Mouse (Mus musculus) limb, embryonic 13.5 days (tissue): Measurements from ENCODE around the gene Rpl37a. TPM values are rescaled to one million over a fixed set of nuclear protein-coding genes. Genes with fewer than 3 reads are reported as not detected.

Experiments
- ATAC-seq: fragments of 200-750 bp; cut with Nextera tagmentation; 2 replicates; pipeline ENCODE4 v1.8.0; 2017; ENCODE audit warnings: low read depth, moderate number of reproducible peaks, moderate TSS enrichment; ENCODE audit not compliant: low FRiP score
- H3K27ac ChIP-seq: fragments of 300-500 bp; sonication (generic); 2 replicates; pipeline ENCODE4 v1.5.1; 2015; ENCODE audit warnings: inconsistent platforms, mild to moderate bottlenecking, moderate library complexity
- H3K27me3 ChIP-seq: fragments of 300-500 bp; sonication (generic); 2 replicates; pipeline ENCODE4 v1.6.1; 2015; ENCODE audit warnings: mild to moderate bottlenecking, inconsistent platforms
- H3K36me3 ChIP-seq: fragments of 300-500 bp; sonication (generic); 2 replicates; pipeline ENCODE4 v1.6.1; 2015; ENCODE audit warnings: inconsistent platforms, mild to moderate bottlenecking, moderate library complexity
- H3K4me1 ChIP-seq: fragments of 300-500 bp; sonication (generic); 2 replicates; pipeline ENCODE4 v1.6.1; 2015; ENCODE audit warnings: inconsistent platforms
- H3K4me2 ChIP-seq: fragments of 300-500 bp; sonication (generic); replicated peaks from 2 replicates; pipeline ENCODE4 v1.6.1; 2015; ENCODE audit warnings: inconsistent platforms, mild to moderate bottlenecking, moderate library complexity
- H3K4me3 ChIP-seq: fragments of 300-500 bp; sonication (generic); 2 replicates; pipeline ENCODE4 v1.5.1; 2015; ENCODE audit warnings: moderate library complexity, mild to moderate bottlenecking, inconsistent platforms
- H3K9ac ChIP-seq: fragments of 300-500 bp; sonication (generic); 2 replicates; pipeline ENCODE4 v1.6.1; 2015; ENCODE audit warnings: mild to moderate bottlenecking, inconsistent platforms
- H3K9me3 ChIP-seq: fragments of 300-500 bp; sonication (generic); 2 replicates; pipeline ENCODE4 v1.6.1; 2016; ENCODE audit warnings: inconsistent platforms
- WGBS: fragments of 180-500 bp; shearing (Covaris S2); methylation state at CpG from one replicate; pipeline ENCODE4 v1.1.7; 2015; 5-methylcytosine and 5-hydroxymethylcytosine counted together
- polyA plus RNA-seq: library from polyadenylated mRNA; unstranded; fragments of >200 nt; fragmentation: Nextera tagmentation; extraction: Ambion mirVana; gene quantifications from 2 replicates; pipeline ENCODE4 v1.2.1, GENCODE M21; 2015

The Rpl37a gene
- polyA plus RNA-seq, 1 experiment from 2014 or later, result 1,730 TPM

- no peak overlapping the region for H3K4me3 ChIP-seq
- H3K36me3 ChIP-seq, result no peaks in the 10 kb centered on the region
- no peak overlapping the region for H3K9ac ChIP-seq
- no peaks in the 10 kb centered on the region for H3K9me3 ChIP-seq
- H3K27ac ChIP-seq, result no peak overlapping the region
- no peaks in the 10 kb centered on the region for H3K27me3 ChIP-seq
- WGBS, result 86% methylated on average over 5 of the region's 5 CpGs
- H3K4me1 ChIP-seq, result peaks cover 31% of the 10 kb centered on the region
- no peak overlapping the region for H3K4me2 ChIP-seq
- ATAC-seq, result no peak
Observed at GRCm38 (mm10) chr1:72741406-72741805, 30.3 kb downstream of the Rpl37a start.

- peak overlapping the region; percentile 16; the same call in 1 of the 2 replicates for H3K27ac ChIP-seq
- no peak; the same call in 1 of the 2 replicates for ATAC-seq
Observed at GRCm38 (mm10) chr1:72744816-72745506, 33.9 kb downstream of the Rpl37a start.

GRCm38 (mm10) chr1:72746382-72746781 is 35.3 kb downstream of the Rpl37a start:
- 77% methylated on average over 7 of the region's 7 CpGs for WGBS
- Histone ChIP-seq H3K27ac (no peak overlapping the region), H3K9ac (no peak overlapping the region), H3K4me1 (peaks cover 12% of the 10 kb centered on the region), H3K4me3 (no peak overlapping the region), H3K9me3 (no peaks in the 10 kb centered on the region), H3K27me3 (no peaks in the 10 kb centered on the region), H3K4me2 (no peak overlapping the region), H3K36me3 (no peaks in the 10 kb centered on the region)
- no peak; the same call in 1 of the 2 replicates for ATAC-seq

More at GRCm38 (mm10) chr1:72744816-72745506, 33.9 kb downstream of the Rpl37a start:
- Histone ChIP-seq H3K36me3 (no peaks in the 10 kb centered on the region), H3K9me3 (no peaks in the 10 kb centered on the region), H3K4me3 (no peak overlapping the region), H3K4me2 (no peak overlapping the region), H3K9ac (no peak overlapping the region), H3K27me3 (no peaks in the 10 kb centered on the region), H3K4me1 (peaks cover 9% of the 10 kb centered on the region)
- WGBS, result 57% methylated on average over 8 of the region's 8 CpGs

GRCm38 (mm10) chr1:72751371-72751781 is 40.3 kb downstream of the Rpl37a start:
- Histone ChIP-seq H3K9me3 (no peaks in the 10 kb centered on the region), H3K4me2 (no peak overlapping the region), H3K4me3 (no peak overlapping the region), H3K4me1 (peaks cover 20% of the 10 kb centered on the region), H3K36me3 (no peaks in the 10 kb centered on the region), H3K27ac (no peak overlapping the region), H3K9ac (no peak overlapping the region), H3K27me3 (no peaks in the 10 kb centered on the region)
- WGBS, result 81% methylated on average over 7 of the region's 7 CpGs
- no peak for ATAC-seq

GRCm38 (mm10) chr1:72753211-72753610 is 42.1 kb downstream of the Rpl37a start:
- Histone ChIP-seq H3K27ac (no peak overlapping the region), H3K27me3 (no peaks in the 10 kb centered on the region), H3K9me3 (no peaks in the 10 kb centered on the region), H3K9ac (no peak overlapping the region), H3K4me1 (peaks cover 20% of the 10 kb centered on the region), H3K36me3 (no peaks in the 10 kb centered on the region), H3K4me3 (no peak overlapping the region), H3K4me2 (no peak overlapping the region)
- no peak for ATAC-seq
- WGBS, result 79% methylated on average over 6 of the region's 6 CpGs

DNA sequence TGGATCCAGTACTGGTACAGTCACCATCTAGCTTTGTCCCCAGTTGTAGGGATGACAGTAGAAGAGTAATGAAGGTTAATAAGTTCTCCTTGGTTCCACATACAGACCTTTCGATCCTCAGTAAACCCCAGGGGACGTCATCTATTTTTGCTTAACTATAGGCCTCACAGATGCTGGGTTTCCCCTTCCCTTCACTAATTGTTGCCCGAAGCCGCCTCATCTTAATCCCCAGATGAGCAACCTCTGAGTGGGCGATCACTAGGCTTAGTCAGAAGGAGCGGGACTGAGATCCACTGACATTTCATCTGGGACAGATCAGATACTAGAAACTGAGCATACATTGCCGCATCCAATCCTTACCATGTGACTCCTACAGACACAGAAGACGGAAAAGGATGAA is 44.1 kb downstream of the Rpl37a start:
- WGBS, result 72% methylated on average over 8 of the region's 8 CpGs
- Histone ChIP-seq H3K27me3 (no peaks in the 10 kb centered on the region), H3K36me3 (no peaks in the 10 kb centered on the region), H3K4me3 (no peak overlapping the region), H3K4me2 (no peak overlapping the region), H3K9me3 (no peaks in the 10 kb centered on the region), H3K9ac (no peak overlapping the region), H3K27ac (no peak overlapping the region), H3K4me1 (peaks cover 20% of the 10 kb centered on the region)
- no peak for ATAC-seq

DNA sequence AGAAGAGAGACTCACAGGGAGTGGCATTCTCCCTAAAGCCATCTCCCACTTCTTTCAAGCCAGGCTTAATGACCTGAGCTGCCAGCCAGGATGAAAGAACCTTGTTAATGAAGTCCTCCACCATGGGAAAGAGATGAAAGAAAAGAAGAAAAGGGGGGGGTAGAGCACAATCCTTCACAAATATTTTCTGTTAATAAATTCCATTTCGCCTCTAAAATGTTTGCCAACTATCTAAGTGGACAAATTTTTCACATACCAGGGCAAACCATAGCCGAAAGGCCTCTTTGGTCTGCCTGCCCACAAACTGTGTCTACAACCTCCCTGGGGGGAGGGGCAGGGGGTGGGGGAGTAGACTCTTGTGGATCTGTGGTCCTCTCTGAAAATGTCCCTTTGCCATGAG is 44.7 kb downstream of the Rpl37a start:
- Histone ChIP-seq H3K4me2 (no peak overlapping the region), H3K4me3 (no peak overlapping the region), H3K9ac (no peak overlapping the region), H3K4me1 (peaks cover 17% of the 10 kb centered on the region), H3K27me3 (no peaks in the 10 kb centered on the region), H3K36me3 (no peaks in the 10 kb centered on the region), H3K27ac (no peak overlapping the region), H3K9me3 (no peaks in the 10 kb centered on the region)
- 19% methylated on average over 2 of the region's 2 CpGs for WGBS
- ATAC-seq, result 0 out of 2 replicates have a peak, but pooled peaks have one; percentile 32

- H3K9me3 ChIP-seq, result no peaks in the 10 kb centered on the region
- H3K36me3 ChIP-seq, result no peaks in the 10 kb centered on the region
- WGBS, result 78% methylated on average over 6 of the region's 6 CpGs
- no peak overlapping the region for H3K4me3 ChIP-seq
- no peak overlapping the region for H3K27ac ChIP-seq
- H3K9ac ChIP-seq, result no peak overlapping the region
- H3K4me1 ChIP-seq, result peaks cover 25% of the 10 kb centered on the region
- ATAC-seq, result no peak
- no peaks in the 10 kb centered on the region for H3K27me3 ChIP-seq
- H3K4me2 ChIP-seq, result no peak overlapping the region
Observed at GRCm38 (mm10) chr1:72759758-72760157, 48.7 kb downstream of the Rpl37a start.

Other genes starting within 250 kb of the Rpl37a start
- gene March4, start 174.4 kb upstream of the Rpl37a start, polyA plus RNA-seq, result not detected in 2 replicates
- 24.9 and 26.7 TPM in 2 replicates for gene Smarcal1, start 128.0 kb upstream of the Rpl37a start, polyA plus RNA-seq
- gene Ankar, start 10.7 kb upstream of the Rpl37a start, polyA plus RNA-seq, result not detected in 2 replicates
- 344 and 367 TPM in 2 replicates for gene Igfbp2, start 113.2 kb downstream of the Rpl37a start, polyA plus RNA-seq
- 129 and 140 TPM in 2 replicates for gene Igfbp5, start 163.6 kb downstream of the Rpl37a start, polyA plus RNA-seq